Mouse (Mus musculus): ENCODE results near the gene Mpp3. TPM values are rescaled to one million over a fixed set of nuclear protein-coding genes. Genes with fewer than 3 reads are reported as not detected.

Mpp3 gene
- total and polyA plus RNA-seq, 3 experiments, result 0.12 to 3.8 (median 0.31) TPM

- no peak overlapping the region for H3K4me2 ChIP-seq (ENCODE audit: insufficient read depth, low read depth, poor library complexity, severe bottlenecking)
- dilution Hi-C loops (cut with MboI; ENCODE audit: extremely low pct_ligation_motif_present, extremely low pct_unique_long_range_greater_than_20kb, low sequenced_read_pairs) (no loop called here), in situ Hi-C loops (cut with MboI; ENCODE audit: low pct_ligation_motif_present, low pct_unique_long_range_greater_than_20kb, low sequenced_read_pairs) (no loop called here)
- H3K9ac ChIP-seq (ENCODE audit: insufficient read depth, low read depth), result no peak overlapping the region
- no peaks in the 10 kb centered on the region for H3K9me3 ChIP-seq (replicated peaks; ENCODE audit: low read length)
- no peak overlapping the region for H3K27ac ChIP-seq (ENCODE audit: insufficient read depth, low read depth)
- peaks cover 4 to 6% of the 10 kb centered on the region in 2 experiments; a peak in 3 of 4 replicates for H3K4me1 ChIP-seq (ENCODE audit: control insufficient read depth in 1 of 2, insufficient read depth in 2 of 2)
- peaks cover 77% of the 10 kb centered on the region for H3K27me3 ChIP-seq (replicated peaks)
- no peaks in the 10 kb centered on the region for H3K79me2 ChIP-seq (replicated peaks; ENCODE audit: control insufficient read depth, extremely low read depth, insufficient read depth, poor library complexity, severe bottlenecking)
- TF ChIP-seq ZMIZ1 (IDR thresholded peaks at IDR 0.05; ENCODE audit: low read depth, low read length) (no peak), CHD1 (IDR thresholded peaks at IDR 0.05; ENCODE audit: low read depth, low read length) (no peak), RCOR1 (conservative IDR thresholded peaks at IDR 0.05; ENCODE audit: low read depth, low read length) (no peak)
- no peaks in the 10 kb centered on the region for H3K36me3 ChIP-seq (replicated peaks in 1 of 2; ENCODE audit: control insufficient read depth in 1 of 2, insufficient read depth in 1 of 2, low read length in 1 of 2)
- DNase-seq (ENCODE audit: extremely low read depth), result no peak
- no peak overlapping the region for H3K4me3 ChIP-seq (replicated peaks in 1 of 3; ENCODE audit: low read depth in 2 of 3, low read length in 2 of 3, poor library complexity in 1 of 3)
Measured at GRCm38 (mm10) chr11:102072729-102073128, 44.5 kb upstream of the Mpp3 start.

- no peak overlapping the region for H3K27ac ChIP-seq (ENCODE audit: insufficient read depth, low read depth)
- H3K4me1 ChIP-seq (ENCODE audit: control insufficient read depth in 1 of 2, insufficient read depth in 2 of 2), result peaks cover 4 to 6% of the 10 kb centered on the region in 2 experiments; a peak in 3 of 4 replicates
- no peaks in the 10 kb centered on the region for H3K79me2 ChIP-seq (replicated peaks; ENCODE audit: control insufficient read depth, extremely low read depth, insufficient read depth, poor library complexity, severe bottlenecking)
- H3K27me3 ChIP-seq (replicated peaks), result peaks cover 73% of the 10 kb centered on the region
- no peak overlapping the region for H3K4me2 ChIP-seq (ENCODE audit: insufficient read depth, low read depth, poor library complexity, severe bottlenecking)
- no peak overlapping the region for H3K4me3 ChIP-seq (replicated peaks in 1 of 3; ENCODE audit: low read depth in 2 of 3, low read length in 2 of 3, poor library complexity in 1 of 3)
- TF ChIP-seq ZNF384 (IDR thresholded peaks at IDR 0.05; ENCODE audit: low read depth, low read length), result no peak
- TF ChIP-seq USF2 (conservative IDR thresholded peaks at IDR 0.05; ENCODE audit: low read depth, low read length), result no peak
- TF ChIP-seq EP300 (IDR thresholded peaks at IDR 0.05; ENCODE audit: low read length), result no peak
- no peak for TF ChIP-seq TBP (conservative IDR thresholded peaks at IDR 0.05; ENCODE audit: low read depth, low read length)
- TF ChIP-seq SMC3 (IDR thresholded peaks at IDR 0.05; ENCODE audit: low read depth, low read length), result no peak
- TF ChIP-seq MAX (IDR thresholded peaks at IDR 0.05; ENCODE audit: low read length), result no peak
- TF ChIP-seq MAFK (IDR thresholded peaks at IDR 0.05; ENCODE audit: insufficient replicate concordance, low read length), result no peak
- TF ChIP-seq ZC3H11A (IDR thresholded peaks at IDR 0.05; ENCODE audit: low read depth, low read length), result no peak
- TF ChIP-seq JUND (conservative IDR thresholded peaks at IDR 0.05; ENCODE audit: low read depth, low read length), result no peak
- no peak for TF ChIP-seq CHD1 (IDR thresholded peaks at IDR 0.05; ENCODE audit: low read depth, low read length)
- no peak for TF ChIP-seq SIN3A (IDR thresholded peaks at IDR 0.05; ENCODE audit: low read length)
- no peak for TF ChIP-seq MEF2A (IDR thresholded peaks at IDR 0.05; ENCODE audit: borderline replicate concordance, low read depth, low read length)
- dilution Hi-C loops (cut with MboI; ENCODE audit: extremely low pct_ligation_motif_present, extremely low pct_unique_long_range_greater_than_20kb, low sequenced_read_pairs) (no loop called here), in situ Hi-C loops (cut with MboI; ENCODE audit: low pct_ligation_motif_present, low pct_unique_long_range_greater_than_20kb, low sequenced_read_pairs) (no loop called here)
- no peak for DNase-seq (ENCODE audit: extremely low read depth)
- no peaks in the 10 kb centered on the region for H3K36me3 ChIP-seq (replicated peaks in 1 of 2; ENCODE audit: control insufficient read depth in 1 of 2, insufficient read depth in 1 of 2, low read length in 1 of 2)
- H3K9me3 ChIP-seq (replicated peaks; ENCODE audit: low read length), result no peaks in the 10 kb centered on the region
- no peak overlapping the region for H3K9ac ChIP-seq (ENCODE audit: insufficient read depth, low read depth)
Measured at GRCm38 (mm10) chr11:102070426-102070825, 42.2 kb upstream of the Mpp3 start.

GRCm38 (mm10) chr11:102069633-102070032 lies 41.4 kb upstream of the Mpp3 start:
- dilution Hi-C loops (cut with MboI; ENCODE audit: extremely low pct_ligation_motif_present, extremely low pct_unique_long_range_greater_than_20kb, low sequenced_read_pairs), result no loop called here

More at GRCm38 (mm10) chr11:102069633-102070032, 41.4 kb upstream of the Mpp3 start:
- Histone ChIP-seq H3K27me3 (replicated peaks) (peaks cover 68% of the 10 kb centered on the region), H3K79me2 (replicated peaks; ENCODE audit: control insufficient read depth, extremely low read depth, insufficient read depth, poor library complexity, severe bottlenecking) (no peaks in the 10 kb centered on the region), H3K4me2 (ENCODE audit: insufficient read depth, low read depth, poor library complexity, severe bottlenecking) (no peak overlapping the region), H3K4me1 (ENCODE audit: control insufficient read depth in 1 of 2, insufficient read depth in 2 of 2) (peaks cover 4 to 6% of the 10 kb centered on the region in 2 experiments; a peak in 3 of 4 replicates), H3K36me3 (replicated peaks in 1 of 2; ENCODE audit: control insufficient read depth in 1 of 2, insufficient read depth in 1 of 2, low read length in 1 of 2) (no peaks in the 10 kb centered on the region), H3K4me3 (replicated peaks in 1 of 3; ENCODE audit: low read depth in 2 of 3, low read length in 2 of 3, poor library complexity in 1 of 3) (no peak overlapping the region), H3K9me3 (replicated peaks; ENCODE audit: low read length) (no peaks in the 10 kb centered on the region), H3K9ac (ENCODE audit: insufficient read depth, low read depth) (no peak overlapping the region), H3K27ac (ENCODE audit: insufficient read depth, low read depth) (no peak overlapping the region)
- DNase-seq (ENCODE audit: extremely low read depth), result no peak
- no peak for TF ChIP-seq EP300 (IDR thresholded peaks at IDR 0.05; ENCODE audit: low read length)
- no peak for TF ChIP-seq UBTF (IDR thresholded peaks at IDR 0.05; ENCODE audit: low read depth, low read length)
- TF ChIP-seq IRF4 (IDR thresholded peaks at IDR 0.05; ENCODE audit: low read depth, low read length), result no peak
- TF ChIP-seq RCOR1 (conservative IDR thresholded peaks at IDR 0.05; ENCODE audit: low read depth, low read length), result no peak
- no peak for TF ChIP-seq ZKSCAN1 (IDR thresholded peaks at IDR 0.05; ENCODE audit: borderline replicate concordance, low read depth, low read length)
- no peak for TF ChIP-seq CTCF (conservative IDR thresholded peaks at IDR 0.05 in 1 of 2, IDR thresholded peaks at IDR 0.05 in 1 of 2; ENCODE audit: low read depth in 2 of 2, low read length in 2 of 2)
- in situ Hi-C loops (cut with MboI; ENCODE audit: low pct_ligation_motif_present, low pct_unique_long_range_greater_than_20kb, low sequenced_read_pairs), result loop anchor here (5.0 kb wide), 1 partner anchor 68 kb away; no protein-coding TSS in a partner anchor

Measured in CH12.LX (cell line).